Mouse (Mus musculus) gastrocnemius, postnatal 14 days (tissue): Measurements from ENCODE around the gene Vmn1r76. TPM values are rescaled to one million over a fixed set of nuclear protein-coding genes. Genes with fewer than 3 reads are reported as not detected.

Experiments
- DNase-seq: peaks from one replicate; pipeline ENCODE4 v3.0.0; 2021; ENCODE audit warnings: mixed read lengths
- intact Hi-C: fragments of 180-260 bp; cut with DNase I; formaldehyde crosslinking; loops from one replicate; pipeline ENCODE4 v1.15.1; 2025; ENCODE audit warnings: low total_unique reads
- long read RNA-seq, 2 experiments: library from polyadenylated mRNA; stranded (forward); transcript quantifications; one replicate each; pipeline ENCODE4 v2.0.0; 2021
- total RNA-seq, 2 experiments: library from RNA; stranded (reverse); gene quantifications; 2 replicates each; pipeline ENCODE4 v1.2.3; 2021

Gene Vmn1r76
- total RNA-seq = not detected
- long read RNA-seq, experiment 1 = 0 reads
- long read RNA-seq, experiment 2 = 0 reads

DNA sequence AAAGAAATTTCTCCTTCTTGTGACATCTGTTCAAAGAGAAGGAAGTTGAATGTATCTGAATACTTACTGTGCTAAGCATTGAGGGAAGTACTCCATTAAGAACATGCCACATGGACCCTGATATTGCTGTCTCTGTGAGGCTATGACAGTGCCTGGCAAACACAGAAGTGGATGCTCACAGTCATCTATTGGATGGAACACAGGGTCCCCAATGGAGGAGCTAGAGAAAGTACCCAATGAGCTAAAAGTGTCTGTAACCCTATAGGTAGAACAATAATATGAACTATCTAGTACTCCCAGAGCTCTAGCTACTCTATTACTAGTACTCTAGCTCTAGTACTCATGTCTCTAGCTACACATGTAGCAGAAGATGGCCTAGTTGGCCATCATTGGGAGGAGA, at the start of gene Vmn1r76:
Gene Vmn1r76 (minus strand): TSS at position 101 of the 400 bp plus-strand sequence.
- intact Hi-C loops = no loop called here
- no peak for DNase-seq

GRCm38 (mm10) chr7:11972611-11973010, 34.6 kb upstream of the Vmn1r76 start:
- DNase-seq = no peak
- intact Hi-C loops = no loop called here

DNA sequence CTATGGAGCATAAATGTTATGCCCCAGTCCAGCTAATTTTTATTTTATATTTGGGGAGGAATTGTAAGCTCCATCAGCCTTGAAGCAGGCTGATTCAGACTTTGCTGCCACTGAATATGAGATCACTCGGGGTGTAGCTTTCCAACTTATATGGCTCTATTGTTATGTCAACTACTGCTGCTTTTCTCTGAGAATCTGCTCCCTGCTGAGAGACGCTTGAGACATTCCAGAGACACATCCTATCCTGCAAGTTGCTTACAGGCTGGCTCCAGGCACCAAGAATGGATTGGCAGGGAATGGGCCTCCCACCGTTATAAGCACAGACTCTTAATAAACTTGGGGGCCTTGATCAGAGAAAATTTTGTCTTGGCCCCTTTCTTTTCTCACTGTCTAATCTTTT, 10.0 kb upstream of the Vmn1r76 start:
- intact Hi-C loops = no loop called here
- no peak for DNase-seq

- intact Hi-C loops = no loop called here
- DNase-seq = no peak
These were observed 63.7 kb downstream of the Vmn1r76 start, which contains the start of gene Vmn1r75 for GRCm38 (mm10) chr7:11874330-11874729. Vmn1r75 (plus strand) TSS chr7:11874630.

Other genes starting within 250 kb of the Vmn1r76 start
- gene Vmn1r73, start 207.9 kb downstream of the Vmn1r76 start, total RNA-seq = not detected
- not detected for gene Vmn1r74, start 104.2 kb downstream of the Vmn1r76 start, total RNA-seq
- gene Vmn1r75, start 63.6 kb downstream of the Vmn1r76 start, total RNA-seq = not detected
- gene Vmn1r77, start 98.5 kb upstream of the Vmn1r76 start, total RNA-seq = not detected
- not detected for gene Vmn1r78, start 212.0 kb upstream of the Vmn1r76 start, total RNA-seq
- not detected for gene Vmn1r79, start 233.1 kb upstream of the Vmn1r76 start, total RNA-seq